Mouse (Mus musculus): Measurements from ENCODE around the gene Rpl4.

- TF ChIP-seq CTCF (IDR thresholded peaks at IDR 0.05; ENCODE audit: low read depth) (no peak), EP300 (optimal IDR thresholded peaks at IDR 0.05) (no peak)
These were observed 34.4 kb downstream of the Rpl4 start for GRCm38 (mm10) chr9:64207509-64208084.

Measured in stomach, postnatal 0 days (tissue).